Mouse (Mus musculus) forebrain, embryonic 14.5 days (tissue): ENCODE measurements around the gene Dido1. TPM values are rescaled to one million over a fixed set of nuclear protein-coding genes. Genes with fewer than 3 reads are reported as not detected.

ENCODE experiments used
- ATAC-seq: fragments of 200-750 bp; cut with Nextera tagmentation; 2 replicates; pipeline ENCODE4 v1.8.0; 2017; ENCODE audit warnings: mild to moderate bottlenecking, moderate library complexity
- DNase-seq: peaks from one replicate; pipeline ENCODE4 v3.0.0-alpha.2; 2015; ENCODE audit warnings: low spot score
- H3K27ac ChIP-seq: fragments of 300-500 bp; sonication (generic); 2 replicates; pipeline ENCODE4 v1.5.1; 2014; ENCODE audit warnings: low read depth, mild to moderate bottlenecking, control low read depth, low read length, moderate library complexity
- H3K27me3 ChIP-seq: fragments of 300-500 bp; sonication (generic); replicated peaks from 2 replicates; pipeline ENCODE4 v1.6.1; 2014; ENCODE audit warnings: low read length, control low read depth, mixed read lengths; ENCODE audit not compliant: control insufficient read depth, insufficient read depth
- H3K36me3 ChIP-seq: fragments of 300-500 bp; sonication (generic); 2 replicates; pipeline ENCODE4 v1.6.1; 2014; ENCODE audit warnings: low read length, control low read depth; ENCODE audit not compliant: control insufficient read depth, insufficient read depth
- H3K4me1 ChIP-seq: fragments of 300-500 bp; sonication (generic); 2 replicates; pipeline ENCODE4 v1.6.1; 2014; ENCODE audit warnings: antibody characterized with exemption, low read length, control low read depth; ENCODE audit not compliant: control insufficient read depth, insufficient read depth
- H3K4me2 ChIP-seq: fragments of 300-500 bp; sonication (generic); 2 replicates; pipeline ENCODE4 v1.6.1; 2014; ENCODE audit warnings: mild to moderate bottlenecking, control low read depth, low read length
- H3K4me3 ChIP-seq: fragments of 300-500 bp; sonication (generic); 2 replicates; pipeline ENCODE4 v1.5.1; 2014; ENCODE audit warnings: low read depth, low read length, control low read depth
- H3K9ac ChIP-seq: fragments of 300-500 bp; sonication (generic); 2 replicates; pipeline ENCODE4 v1.6.1; 2014; ENCODE audit warnings: mild to moderate bottlenecking, low read length, control low read depth, moderate library complexity
- H3K9me3 ChIP-seq: fragments of 300-500 bp; sonication (generic); replicated peaks from 2 replicates; pipeline ENCODE4 v1.6.1; 2016; ENCODE audit warnings: low read length, control low read depth, mixed read lengths; ENCODE audit not compliant: control insufficient read depth
- WGBS: fragments of 180-500 bp; shearing (Covaris S2); extraction: QIAGEN DNeasy Blood & Tissue Kit; methylation state at CpG from one replicate; pipeline ENCODE4 v1.1.7; 2014; 5-methylcytosine and 5-hydroxymethylcytosine counted together
- polyA plus RNA-seq: library from polyadenylated mRNA; unstranded; fragments of >200 nt; fragmentation: Nextera tagmentation; extraction: Ambion mirVana; gene quantifications from 2 replicates; pipeline ENCODE4 v1.2.1, GENCODE M21; 2014

Gene Dido1
- polyA plus RNA-seq, 1 experiment from 2014 or later = 21.0 TPM

DNA sequence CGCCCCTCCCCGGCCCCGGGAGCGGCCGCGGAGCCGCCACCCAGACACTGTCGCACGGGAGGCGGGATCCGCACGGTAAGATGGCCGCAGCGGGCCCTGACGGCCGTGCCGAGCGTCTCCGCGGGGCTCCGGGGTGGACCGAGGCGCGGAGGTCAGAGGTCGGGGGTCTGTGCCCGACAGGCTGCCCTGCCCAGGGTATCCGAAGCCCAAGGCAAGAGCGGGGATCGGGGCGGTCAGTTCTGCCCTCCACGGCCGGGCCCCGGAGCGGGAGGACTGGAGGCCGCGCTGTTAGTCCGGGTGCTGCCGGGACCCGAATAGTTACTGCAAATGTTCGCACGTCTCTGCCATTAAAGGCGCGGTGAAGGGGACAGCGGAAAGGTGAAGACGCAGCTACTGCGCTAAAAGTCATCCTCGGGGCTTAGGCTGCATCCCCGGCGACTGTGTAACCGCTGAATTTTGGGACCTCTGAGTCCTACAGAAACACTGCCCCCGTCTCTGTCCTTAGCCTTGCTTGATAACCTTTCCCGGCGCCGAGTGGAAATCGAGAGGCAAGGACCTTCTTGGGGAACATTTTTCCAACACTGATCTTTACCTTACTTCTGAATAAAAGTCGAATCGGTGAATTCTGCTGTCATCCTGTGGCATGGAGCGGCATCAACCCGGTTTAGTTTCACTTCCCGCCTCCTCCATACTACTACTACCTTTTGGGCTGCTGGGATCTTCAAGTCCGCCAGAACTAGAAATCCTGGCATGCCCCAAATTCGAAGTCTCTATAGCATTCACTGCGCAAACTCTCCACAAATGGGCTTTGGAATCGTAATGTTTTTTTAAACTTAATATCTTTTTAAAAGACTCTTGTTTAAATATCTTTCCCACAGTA, 717 bp upstream of the Dido1 start:
- Histone ChIP-seq H3K4me1 (peaks cover 16% of the 10 kb centered on the region), H3K9ac (peak overlapping the region; percentile 99), H3K4me2 (peak overlapping the region; percentile 77), H3K9me3 (no peaks in the 10 kb centered on the region), H3K27me3 (no peaks in the 10 kb centered on the region), H3K27ac (peak overlapping the region; percentile 63), H3K36me3 (peaks cover 20% of the 10 kb centered on the region), H3K4me3 (peak overlapping the region; percentile 99)
- DNase-seq (no peak), ATAC-seq (no peak)
- WGBS = 3% methylated on average over 62 of the region's 64 CpGs

DNA sequence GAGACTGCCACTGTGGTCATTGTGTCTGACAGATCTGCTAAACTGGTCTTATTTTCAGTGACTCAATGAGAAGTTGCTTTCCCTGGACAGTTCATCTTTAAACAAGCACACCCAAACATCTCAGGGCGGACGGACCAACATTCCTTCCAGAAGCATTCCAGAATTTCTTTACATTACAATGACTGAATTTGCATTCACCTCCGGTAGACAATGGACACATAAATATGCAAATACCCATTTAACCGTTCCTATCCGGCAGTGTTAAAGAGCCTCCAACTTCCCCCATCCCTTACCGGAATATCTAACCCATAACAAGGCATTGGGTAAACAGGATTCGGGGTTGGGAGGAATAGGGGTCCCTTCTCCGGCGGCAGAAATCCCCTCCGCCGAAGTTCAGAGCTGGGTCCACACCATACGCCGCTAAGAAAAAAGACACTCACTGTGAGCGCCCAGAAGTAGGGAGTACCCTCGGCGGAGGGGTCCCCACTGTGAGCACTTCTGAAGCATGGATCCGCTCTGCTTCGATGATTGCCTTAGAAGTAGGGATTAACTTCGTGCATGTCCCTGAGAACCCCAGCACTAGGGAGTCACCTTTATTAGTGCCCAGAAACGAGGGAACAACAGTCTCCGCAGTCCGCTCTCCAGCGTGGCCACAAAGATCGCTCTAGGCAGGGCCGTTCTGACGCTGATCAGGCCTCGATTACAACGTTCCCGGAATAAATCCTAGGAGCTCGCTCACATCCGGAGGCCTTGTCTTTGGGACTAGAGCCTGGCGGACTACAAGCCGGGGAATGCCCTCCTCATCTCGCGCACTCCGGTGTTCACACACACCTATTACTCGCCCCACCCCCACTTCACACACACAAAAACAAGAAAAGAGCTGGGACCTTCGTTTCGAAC, 526 bp downstream of the Dido1 start:
- Histone ChIP-seq H3K36me3 (peaks cover 15% of the 10 kb centered on the region), H3K9ac (peak overlapping the region; percentile 99), H3K27ac (peak overlapping the region; percentile 63), H3K9me3 (no peaks in the 10 kb centered on the region), H3K4me3 (peak overlapping the region; percentile 99), H3K4me2 (peak overlapping the region; percentile 88), H3K4me1 (peaks cover 16% of the 10 kb centered on the region), H3K27me3 (no peaks in the 10 kb centered on the region)
- no peak for DNase-seq
- under 1% methylated on average over 39 of the region's 39 CpGs for WGBS
- peak; percentile 57 for ATAC-seq

DNA sequence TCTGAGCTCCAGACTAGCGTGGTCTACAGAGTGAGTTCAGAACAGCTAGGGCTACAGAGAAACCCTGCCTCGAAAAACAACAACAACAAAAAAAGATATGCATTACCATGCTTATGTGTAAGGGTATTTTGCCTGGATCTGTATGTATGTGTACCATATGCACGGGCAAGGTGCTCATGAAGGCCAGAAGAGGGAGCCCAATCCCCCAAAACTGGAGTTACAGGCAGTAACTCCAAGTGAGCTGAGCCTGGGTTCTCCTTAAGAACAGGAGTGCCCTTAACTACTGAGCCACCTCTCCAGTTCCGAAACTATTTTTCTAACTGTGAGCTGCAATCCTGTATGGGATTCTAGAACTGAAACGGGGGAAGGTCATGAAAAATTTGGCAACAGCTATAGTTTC, 3.8 kb downstream of the Dido1 start:
- no peak overlapping the region for H3K27ac ChIP-seq

DNA sequence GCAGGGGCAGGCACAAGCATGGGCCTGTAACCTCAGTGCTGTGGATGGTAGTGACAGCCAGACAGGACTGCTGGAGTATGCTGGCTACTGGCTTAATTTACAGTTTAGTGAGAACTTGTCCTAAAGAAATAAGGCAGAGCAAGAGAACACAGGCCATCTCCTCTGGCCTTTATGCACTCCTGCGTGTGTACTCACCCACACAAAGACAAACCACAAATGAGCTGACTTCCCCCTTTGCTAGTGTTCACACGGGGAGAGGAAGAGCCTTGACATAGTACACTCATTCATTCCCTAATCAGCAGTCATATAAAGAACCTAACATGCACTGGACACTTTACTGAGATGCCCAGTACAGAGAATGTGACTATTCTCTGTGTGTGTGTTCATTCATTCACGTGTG, 4.7 kb downstream of the Dido1 start:
- H3K36me3 ChIP-seq = peaks cover 5% of the 10 kb centered on the region; the same call in 1 of the 2 replicates
- WGBS = 81% methylated on average over 3 of the region's 3 CpGs
- no peak overlapping the region for H3K4me3 ChIP-seq
- H3K27ac ChIP-seq = no peak overlapping the region
- no peaks in the 10 kb centered on the region for H3K9me3 ChIP-seq
- no peaks in the 10 kb centered on the region for H3K27me3 ChIP-seq
- peaks cover 21% of the 10 kb centered on the region for H3K4me1 ChIP-seq
- no peak for DNase-seq
- no peak for ATAC-seq
- H3K4me2 ChIP-seq = no peak overlapping the region
- no peak overlapping the region for H3K9ac ChIP-seq

More for the DNA sequence above, 3.8 kb downstream of the Dido1 start:
- H3K4me2 ChIP-seq = no peak overlapping the region
- no peak overlapping the region for H3K4me3 ChIP-seq
- ATAC-seq = no peak
- H3K9ac ChIP-seq = no peak overlapping the region
- no peak for DNase-seq
- peaks cover 5% of the 10 kb centered on the region; the same call in 1 of the 2 replicates for H3K36me3 ChIP-seq
- 93% methylated on average over 5 of the region's 5 CpGs for WGBS
- no peaks in the 10 kb centered on the region for H3K27me3 ChIP-seq
- no peaks in the 10 kb centered on the region for H3K9me3 ChIP-seq
- peaks cover 14% of the 10 kb centered on the region for H3K4me1 ChIP-seq

DNA sequence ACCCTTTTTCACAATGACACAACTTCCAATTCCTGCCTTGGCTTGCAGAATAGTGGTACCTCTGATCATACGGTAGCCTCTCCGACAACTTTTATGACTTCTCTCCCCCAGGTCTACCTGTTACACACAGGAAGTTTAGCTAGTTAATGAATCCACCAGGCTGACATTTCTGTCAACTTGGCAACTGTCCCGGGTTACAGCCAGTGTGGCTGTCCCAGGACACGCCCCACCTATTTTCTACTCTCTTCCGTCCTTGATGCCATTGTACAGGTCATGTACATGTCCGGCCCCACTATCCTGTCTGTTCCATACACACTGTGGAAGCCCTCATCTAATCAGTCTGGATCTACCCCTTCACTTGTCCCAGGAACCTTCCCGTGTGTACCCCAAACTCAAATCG, 5.2 kb downstream of the Dido1 start:
- ATAC-seq (no peak), DNase-seq (no peak)
- H3K4me2 ChIP-seq = no peak overlapping the region
- peaks cover 5% of the 10 kb centered on the region; the same call in 1 of the 2 replicates for H3K36me3 ChIP-seq
- 89% methylated on average over 8 of the region's 8 CpGs for WGBS
- no peaks in the 10 kb centered on the region for H3K27me3 ChIP-seq
- no peak overlapping the region for H3K27ac ChIP-seq
- H3K9ac ChIP-seq = no peak overlapping the region
- H3K4me1 ChIP-seq = peaks cover 26% of the 10 kb centered on the region
- no peak overlapping the region for H3K4me3 ChIP-seq
- no peaks in the 10 kb centered on the region for H3K9me3 ChIP-seq

DNA sequence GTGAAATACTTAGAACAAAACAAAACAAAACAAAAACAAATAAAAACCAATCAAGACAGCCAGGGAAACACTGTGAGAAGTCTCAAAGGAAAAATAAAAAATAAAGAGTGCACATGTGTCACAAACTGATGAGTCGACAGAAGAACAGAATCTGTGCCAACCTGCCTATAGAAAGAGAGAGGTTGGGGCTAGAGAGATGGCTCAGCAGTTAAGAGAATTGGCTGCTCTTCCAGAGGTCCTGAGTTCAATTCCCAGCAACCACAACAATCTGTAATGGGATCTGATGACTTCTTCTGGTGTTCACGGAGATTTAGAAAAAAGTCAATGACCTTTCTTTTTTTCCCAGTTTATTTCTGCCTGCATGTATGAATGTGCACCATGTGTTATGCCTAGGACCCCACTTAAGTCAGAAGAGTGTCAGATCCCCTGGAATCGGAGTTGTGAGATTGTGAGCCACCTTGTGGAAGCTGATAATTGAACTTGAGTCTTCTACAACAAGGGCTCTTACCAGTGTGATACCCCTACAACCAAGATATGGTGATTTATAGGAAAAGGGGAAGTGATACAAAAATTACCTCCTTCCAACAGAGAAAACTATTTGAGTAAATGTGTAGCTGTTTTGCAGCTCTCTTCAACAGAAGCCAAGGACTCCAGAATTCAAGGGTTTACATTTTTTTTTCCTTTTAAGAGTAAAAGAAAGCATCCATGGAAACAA, 6.0 kb downstream of the Dido1 start:
- no peak overlapping the region for H3K27ac ChIP-seq
- H3K9ac ChIP-seq = no peak overlapping the region
- DNase-seq = no peak
- no peaks in the 10 kb centered on the region for H3K9me3 ChIP-seq
- H3K4me3 ChIP-seq = no peak overlapping the region
- no peaks in the 10 kb centered on the region for H3K27me3 ChIP-seq
- H3K4me2 ChIP-seq = no peak overlapping the region
- peaks cover 5% of the 10 kb centered on the region; the same call in 1 of the 2 replicates for H3K36me3 ChIP-seq
- peaks cover 27% of the 10 kb centered on the region for H3K4me1 ChIP-seq
- WGBS = 82% methylated on average over 3 of the region's 3 CpGs
- no peak for ATAC-seq

DNA sequence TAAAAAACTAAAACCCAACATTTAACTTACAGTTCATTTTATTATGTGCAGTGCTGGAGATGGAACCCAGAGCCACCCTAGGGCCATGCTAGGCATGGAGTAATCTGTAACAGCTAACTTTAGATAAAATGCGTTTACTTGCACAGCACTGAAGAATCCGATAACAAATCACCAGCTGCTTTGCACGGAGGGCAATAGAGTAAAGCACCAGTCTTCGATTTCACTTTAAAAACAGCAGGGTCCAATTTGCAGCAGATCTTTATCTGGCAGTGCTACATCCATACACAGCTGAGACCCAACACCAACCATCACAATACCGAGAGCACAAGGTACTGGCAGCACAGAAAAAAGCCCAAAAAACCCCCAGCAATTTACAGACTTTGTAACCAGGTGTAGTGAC, 6.6 kb downstream of the Dido1 start:
- DNase-seq (no peak), ATAC-seq (no peak)
- 83% methylated on average over 5 of the region's 5 CpGs for WGBS
- Histone ChIP-seq H3K4me1 (peaks cover 21% of the 10 kb centered on the region), H3K27me3 (no peaks in the 10 kb centered on the region), H3K36me3 (peaks cover 5% of the 10 kb centered on the region; the same call in 1 of the 2 replicates), H3K9me3 (no peaks in the 10 kb centered on the region), H3K9ac (no peak overlapping the region), H3K27ac (no peak overlapping the region), H3K4me2 (0 out of 2 replicates have a peak overlapping the region, but pooled peaks have one; percentile 86), H3K4me3 (no peak overlapping the region)

DNA sequence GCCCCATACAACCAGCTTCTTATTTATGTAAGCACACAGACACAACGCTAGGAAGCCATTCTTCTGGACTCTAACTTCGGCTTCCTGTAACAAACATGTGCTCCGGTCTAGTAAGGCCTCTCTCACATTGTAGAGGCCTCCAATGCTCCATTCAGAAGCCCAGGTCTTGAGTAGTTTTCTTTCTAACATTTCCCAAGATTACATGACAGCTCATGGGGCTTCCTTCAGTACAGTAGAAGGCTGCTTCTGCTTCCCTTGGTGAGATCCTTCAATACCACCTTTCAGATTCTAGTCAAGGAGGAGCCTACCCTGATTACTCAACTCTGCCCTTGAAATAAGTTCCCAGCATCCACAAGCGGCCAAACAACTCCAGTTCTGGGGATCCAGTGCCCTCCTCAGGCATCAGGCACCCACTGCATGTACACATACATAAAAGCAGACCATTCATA, 7.1 kb downstream of the Dido1 start:
- peak overlapping the region; percentile 94 for H3K27ac ChIP-seq
- peak overlapping the region; percentile 62 for H3K4me3 ChIP-seq
- H3K4me2 ChIP-seq = peak overlapping the region; percentile 86
- H3K9ac ChIP-seq = peak overlapping the region; percentile 90
- ATAC-seq (no peak), DNase-seq (no peak)
- H3K36me3 ChIP-seq = peaks cover 5% of the 10 kb centered on the region; the same call in 1 of the 2 replicates
- peaks cover 21% of the 10 kb centered on the region for H3K4me1 ChIP-seq
- H3K27me3 ChIP-seq = no peaks in the 10 kb centered on the region
- 36% methylated on average over 4 of the region's 4 CpGs for WGBS
- H3K9me3 ChIP-seq = no peaks in the 10 kb centered on the region
